Mouse (Mus musculus) lung, embryonic 14.5 days (tissue): ENCODE measurements around the gene Slc25a30. TPM values are rescaled to one million over a fixed set of nuclear protein-coding genes. Genes with fewer than 3 reads are reported as not detected.
"Not testable (repeated sequence)": the region's sequence is repeated elsewhere in the genome, so short reads cannot be mapped to it uniquely, and the experiment has no call there.

Experiments used
- ATAC-seq: fragments of 200-750 bp; cut with Nextera tagmentation; 2 replicates; pipeline ENCODE4 v1.8.0; 2017; ENCODE audit warnings: mild to moderate bottlenecking, moderate TSS enrichment, moderate library complexity; ENCODE audit not compliant: insufficient read depth
- DNase-seq: peaks from one replicate; pipeline ENCODE4 v3.0.0-alpha.2; 2015
- H3K27ac ChIP-seq: fragments of 300-500 bp; sonication (generic); 2 replicates; pipeline ENCODE4 v1.5.1; 2014; ENCODE audit warnings: low read depth, mild to moderate bottlenecking, moderate library complexity
- H3K27me3 ChIP-seq: fragments of 300-500 bp; sonication (generic); 2 replicates; pipeline ENCODE4 v1.6.1; 2014; ENCODE audit warnings: low read length, control low read depth; ENCODE audit not compliant: insufficient read depth
- H3K36me3 ChIP-seq: fragments of 300-500 bp; sonication (generic); 2 replicates; pipeline ENCODE4 v1.6.1; 2014; ENCODE audit warnings: control low read depth; ENCODE audit not compliant: insufficient read depth
- H3K4me1 ChIP-seq: fragments of 300-500 bp; sonication (generic); 2 replicates; pipeline ENCODE4 v1.6.1; 2014; ENCODE audit warnings: antibody characterized with exemption, control low read depth; ENCODE audit not compliant: insufficient read depth
- H3K4me2 ChIP-seq: fragments of 300-500 bp; sonication (generic); 2 replicates; pipeline ENCODE4 v1.6.1; 2014; ENCODE audit warnings: mild to moderate bottlenecking
- H3K4me3 ChIP-seq: fragments of 300-500 bp; sonication (generic); 2 replicates; pipeline ENCODE4 v1.5.1; 2014; ENCODE audit warnings: low read depth, low read length
- H3K9ac ChIP-seq: fragments of 300-500 bp; sonication (generic); 2 replicates; pipeline ENCODE4 v1.6.1; 2014
- H3K9me3 ChIP-seq: fragments of 300-500 bp; sonication (generic); 2 replicates; pipeline ENCODE4 v1.6.1; 2016; ENCODE audit warnings: low read depth, low read length, control low read depth
- CTCF ChIP-seq: IDR thresholded peaks from 2 replicates; pipeline ENCODE4 v1.5.1; 2016; ENCODE audit warnings: antibody characterized with exemption, low read depth
- WGBS: fragments of 180-500 bp; shearing (Covaris S2); extraction: QIAGEN DNeasy Blood & Tissue Kit; methylation state at CpG from one replicate; pipeline ENCODE4 v1.1.7; 2014; 5-methylcytosine and 5-hydroxymethylcytosine counted together
- polyA plus RNA-seq: library from polyadenylated mRNA; unstranded; fragments of >200 nt; fragmentation: Nextera tagmentation; extraction: Ambion mirVana; gene quantifications from 2 replicates; pipeline ENCODE4 v1.2.1, GENCODE M21; 2014

Gene Slc25a30
- polyA plus RNA-seq, 1 experiment from 2014 or later, result 4.1 TPM

GRCm38 (mm10) chr14:75776637-75777036, 10.2 kb downstream of the Slc25a30 start:
- no peaks in the 10 kb centered on the region for H3K4me1 ChIP-seq
- no peak overlapping the region for H3K27ac ChIP-seq
- no peak overlapping the region for H3K4me3 ChIP-seq
- no peak for DNase-seq
- no peaks in the 10 kb centered on the region for H3K27me3 ChIP-seq
- H3K9me3 ChIP-seq, result no peaks in the 10 kb centered on the region
- no peak overlapping the region for H3K4me2 ChIP-seq
- 0 out of 2 replicates have a peak, but pooled peaks cover 4% of the 10 kb centered on the region for H3K36me3 ChIP-seq
- no peak for TF ChIP-seq CTCF
- no peak overlapping the region for H3K9ac ChIP-seq
- ATAC-seq, result no peak
- 91% methylated on average over 8 of the region's 8 CpGs for WGBS

- H3K27ac ChIP-seq, result no peak overlapping the region
- H3K4me1 ChIP-seq, result no peaks in the 10 kb centered on the region
- TF ChIP-seq CTCF, result no peak
- DNase-seq (no peak), ATAC-seq (no peak)
- H3K4me3 ChIP-seq, result no peak overlapping the region
- H3K4me2 ChIP-seq, result no peak overlapping the region
- H3K9me3 ChIP-seq, result no peaks in the 10 kb centered on the region
- H3K27me3 ChIP-seq, result no peaks in the 10 kb centered on the region
- H3K36me3 ChIP-seq, result 0 out of 2 replicates have a peak, but pooled peaks cover 4% of the 10 kb centered on the region
- 60% methylated on average over 8 of the region's 8 CpGs for WGBS
- no peak overlapping the region for H3K9ac ChIP-seq
These were observed 13.4 kb downstream of the Slc25a30 start for GRCm38 (mm10) chr14:75773431-75773830.

GRCm38 (mm10) chr14:75772407-75772806, 14.4 kb downstream of the Slc25a30 start:
- not testable (repeated sequence) for H3K9me3 ChIP-seq, H3K27me3 ChIP-seq, H3K36me3 ChIP-seq, H3K4me1 ChIP-seq, H3K4me2 ChIP-seq, H3K9ac ChIP-seq, H3K4me3 ChIP-seq, DNase-seq, ATAC-seq, H3K27ac ChIP-seq
- 86% methylated on average over 3 of the region's 3 CpGs for WGBS

- Histone ChIP-seq H3K4me2 (no peak overlapping the region), H3K4me3 (no peak overlapping the region), H3K27me3 (no peaks in the 10 kb centered on the region), H3K36me3 (peaks cover 7% of the 10 kb centered on the region; the same call in 1 of the 2 replicates), H3K9ac (no peak overlapping the region), H3K4me1 (0 out of 2 replicates have a peak, but pooled peaks cover 2% of the 10 kb centered on the region), H3K9me3 (no peaks in the 10 kb centered on the region), H3K27ac (no peak overlapping the region)
- 75% methylated on average over 8 of the region's 8 CpGs for WGBS
- DNase-seq (peak; percentile 5), ATAC-seq (no peak)
- TF ChIP-seq CTCF, result no peak
These were observed 15.7 kb downstream of the Slc25a30 start for GRCm38 (mm10) chr14:75771101-75771501.

- no peak for TF ChIP-seq CTCF
- Histone ChIP-seq H3K27me3 (no peaks in the 10 kb centered on the region), H3K4me2 (no peak overlapping the region), H3K9ac (no peak overlapping the region), H3K4me1 (0 out of 2 replicates have a peak, but pooled peaks cover 2% of the 10 kb centered on the region), H3K36me3 (peaks cover 12% of the 10 kb centered on the region; the same call in 1 of the 2 replicates), H3K27ac (no peak overlapping the region), H3K4me3 (no peak overlapping the region), H3K9me3 (no peaks in the 10 kb centered on the region)
- DNase-seq, result no peak
- 85% methylated on average over 9 of the region's 9 CpGs for WGBS
- no peak for ATAC-seq
These were observed 17.5 kb downstream of the Slc25a30 start for GRCm38 (mm10) chr14:75769334-75769733.

- no peak overlapping the region for H3K4me3 ChIP-seq
- peak; percentile 26; the same call in 1 of the 2 replicates for ATAC-seq
- no peaks in the 10 kb centered on the region for H3K27me3 ChIP-seq
- TF ChIP-seq CTCF, result no peak
- H3K4me1 ChIP-seq, result 0 out of 2 replicates have a peak, but pooled peaks cover 2% of the 10 kb centered on the region
- 2% methylated on average over 1 of the region's 1 CpGs for WGBS
- H3K9ac ChIP-seq, result no peak overlapping the region
- H3K4me2 ChIP-seq, result no peak overlapping the region
- H3K36me3 ChIP-seq, result peaks cover 12% of the 10 kb centered on the region; the same call in 1 of the 2 replicates
- no peaks in the 10 kb centered on the region for H3K9me3 ChIP-seq
- DNase-seq, result no peak
- no peak overlapping the region for H3K27ac ChIP-seq
These were observed 18.6 kb downstream of the Slc25a30 start for GRCm38 (mm10) chr14:75768275-75768608.

- peak overlapping the region; percentile 43 for H3K4me2 ChIP-seq
- peak overlapping the region; percentile 71; the same call in 1 of the 2 replicates for H3K27ac ChIP-seq
- DNase-seq (peak; percentile 94), ATAC-seq (peak; percentile 94)
- 0 out of 2 replicates have a peak, but pooled peaks cover 2% of the 10 kb centered on the region for H3K4me1 ChIP-seq
- WGBS, result 48% methylated on average over 17 of the region's 17 CpGs
- peaks cover 10% of the 10 kb centered on the region; the same call in 1 of the 2 replicates for H3K36me3 ChIP-seq
- H3K9me3 ChIP-seq, result no peaks in the 10 kb centered on the region
- H3K9ac ChIP-seq, result peak overlapping the region; percentile 31; the same call in 1 of the 2 replicates
- TF ChIP-seq CTCF, result peak; percentile 93
- H3K27me3 ChIP-seq, result no peaks in the 10 kb centered on the region
- H3K4me3 ChIP-seq, result no peak overlapping the region
These were observed 19.2 kb downstream of the Slc25a30 start for GRCm38 (mm10) chr14:75767492-75768274.
